In genomic region chr12:99406254-99406653, GRCm38 (mm10) we compare ENCODE assay signal across 9 mouse cellular contexts.
DNase-seq lines count a peak whose midpoint lies in the region; ATAC-seq lines count a peak whose summit lies in the region.
"Had no signal": no experiment of that assay in that cellular context is flagged by ENCODE, and none has a peak within 500 bp of the region (broad histone marks: within the 10 kb centered on the region; RNA-seq: fewer than 3 reads in every experiment).

No protein-coding gene starts in this region.

- intact Hi-C loops in gastrocnemius, postnatal 36 days (cut with DNase I), result no loop called here

- WGBS in heart, embryonic 12.5 days, result 66% methylated on average over 9 of the region's 9 CpGs
- WGBS in heart, embryonic 10.5 days, result 74% methylated on average over 9 of the region's 9 CpGs
- 5% methylated on average over 9 of the region's 9 CpGs for WGBS in forebrain, embryonic 15.5 days

- DNase-seq in heart, embryonic 10.5 days (ENCODE audit: low spot score), result no peak
- DNase-seq in brain, adult 2 months (ENCODE audit: low read depth, low spot score), result peak; percentile 62
- DNase-seq in kidney, postnatal 4 days, result peak; percentile 37 to 61
- no peak for DNase-seq in gastrocnemius, postnatal 36 days
- no peak for DNase-seq in gastrocnemius, adult 18-20 months (ENCODE audit: low spot score)

- H3K27me3 ChIP-seq in heart, embryonic 12.5 days (replicated peaks), result no peaks in the 10 kb centered on the region
- H3K27me3 ChIP-seq in heart, embryonic 10.5 days (ENCODE audit: insufficient read depth, poor library complexity, severe bottlenecking), result no peaks in the 10 kb centered on the region
- no peaks in the 10 kb centered on the region for H3K27me3 ChIP-seq in forebrain, embryonic 15.5 days
- H3K27me3 ChIP-seq: hindbrain, embryonic 15.5 days had no signal

- no peaks in the 10 kb centered on the region for H3K36me3 ChIP-seq in heart, embryonic 12.5 days
- H3K36me3 ChIP-seq in heart, embryonic 10.5 days, result 0 out of 2 replicates have a peak, but pooled peaks cover 3% of the 10 kb centered on the region
- H3K36me3 ChIP-seq in forebrain, embryonic 15.5 days, result no peaks in the 10 kb centered on the region
- H3K36me3 ChIP-seq: hindbrain, embryonic 15.5 days had no signal

- no peak overlapping the region for H3K4me2 ChIP-seq in heart, embryonic 12.5 days
- peak overlapping the region; percentile 17 for H3K4me2 ChIP-seq in forebrain, embryonic 15.5 days (replicated peaks)
- H3K4me2 ChIP-seq: hindbrain, embryonic 15.5 days had no signal

- peak overlapping the region; percentile 27; the same call in 1 of the 2 replicates for H3K27ac ChIP-seq in heart, embryonic 12.5 days (ENCODE audit: poor library complexity, severe bottlenecking)
- no peak overlapping the region for H3K27ac ChIP-seq in heart, embryonic 10.5 days
- H3K27ac ChIP-seq in forebrain, embryonic 15.5 days (replicated peaks), result peak overlapping the region; percentile 74
- H3K27ac ChIP-seq: hindbrain, embryonic 15.5 days had no signal

- peaks cover 9% of the 10 kb centered on the region; the same call in 1 of the 2 replicates for H3K9me3 ChIP-seq in heart, embryonic 12.5 days (replicated peaks)
- no peaks in the 10 kb centered on the region for H3K9me3 ChIP-seq in heart, embryonic 10.5 days
- no peaks in the 10 kb centered on the region for H3K9me3 ChIP-seq in forebrain, embryonic 15.5 days
- H3K9me3 ChIP-seq: hindbrain, embryonic 15.5 days had no signal

- peaks cover 18% of the 10 kb centered on the region; the same call in 1 of the 2 replicates for H3K4me1 ChIP-seq in heart, embryonic 12.5 days (replicated peaks)
- H3K4me1 ChIP-seq in heart, embryonic 10.5 days, result no peaks in the 10 kb centered on the region
- H3K4me1 ChIP-seq in forebrain, embryonic 15.5 days, result peaks cover 28% of the 10 kb centered on the region

- no peak overlapping the region for H3K4me3 ChIP-seq in heart, embryonic 12.5 days
- no peak overlapping the region for H3K4me3 ChIP-seq in heart, embryonic 10.5 days
- no peak overlapping the region for H3K4me3 ChIP-seq in forebrain, embryonic 15.5 days
- H3K4me3 ChIP-seq: hindbrain, embryonic 15.5 days had no signal

- ATAC-seq in heart, embryonic 12.5 days (ENCODE audit: insufficient number of reproducible peaks, low FRiP score), result no peak
- ATAC-seq in forebrain, embryonic 15.5 days (replicated peaks), result peak; percentile 95
- peak; percentile 33; the same call in 1 of the 2 replicates for ATAC-seq in megakaryocyte, adult 5-6 weeks (ENCODE audit: poor library complexity, severe bottlenecking)

- H3K9ac ChIP-seq in heart, embryonic 12.5 days, result no peak overlapping the region
- H3K9ac ChIP-seq in forebrain, embryonic 15.5 days (replicated peaks), result no peak overlapping the region
- H3K9ac ChIP-seq: hindbrain, embryonic 15.5 days had no signal

Comparison
In these comparisons a context has a peak if more than half of its experiments do, and no peak if none do; other contexts are left out.
1. DNase-seq: peak in brain, adult 2 months (single experiment) and kidney, postnatal 4 days (2 of 2); none in heart, embryonic 10.5 days (single experiment), gastrocnemius, postnatal 36 days (0 of 2) and gastrocnemius, adult 18-20 months (single experiment).